Mouse (Mus musculus): ENCODE results near the gene Chd3. TPM values are rescaled to one million over a fixed set of nuclear protein-coding genes. Genes with fewer than 3 reads are reported as not detected.
A peak's percentile ranks its signal among the peaks of the same experiment; 100 is the strongest.

The Chd3 gene
- polyA plus RNA-seq, 1 experiment from 2014 or later, result 41.7 TPM

GRCm38 (mm10) chr11:69411073-69411535 is 41.9 kb upstream of the Chd3 start:
- H3K36me3 ChIP-seq, result peaks cover 38% of the 10 kb centered on the region
- no peaks in the 10 kb centered on the region for H3K9me3 ChIP-seq (replicated peaks)
- H3K27ac ChIP-seq (replicated peaks), result peak overlapping the region; percentile 99
- DNase-seq (ENCODE audit: low spot score), result peak; percentile 97
- under 1% methylated on average over 26 of the region's 26 CpGs for WGBS
- H3K4me1 ChIP-seq, result peaks cover 90% of the 10 kb centered on the region
- H3K27me3 ChIP-seq (ENCODE audit: low read depth, poor library complexity, severe bottlenecking), result no peaks in the 10 kb centered on the region
- H3K4me3 ChIP-seq, result peak overlapping the region; percentile 93

GRCm38 (mm10) chr11:69410310-69411072 is 41.3 kb upstream of the Chd3 start:
- Histone ChIP-seq H3K27me3 (ENCODE audit: low read depth, poor library complexity, severe bottlenecking) (no peaks in the 10 kb centered on the region), H3K4me1 (peaks cover 85% of the 10 kb centered on the region), H3K27ac (replicated peaks) (peak overlapping the region; percentile 99), H3K9me3 (replicated peaks) (no peaks in the 10 kb centered on the region), H3K4me3 (peak overlapping the region; percentile 93), H3K36me3 (peaks cover 44% of the 10 kb centered on the region)
- 1% methylated on average over 41 of the region's 41 CpGs for WGBS
- DNase-seq (ENCODE audit: low spot score), result peak; percentile 41

GRCm38 (mm10) chr11:69410045-69410309 is 40.8 kb upstream of the Chd3 start:
- Histone ChIP-seq H3K27me3 (ENCODE audit: low read depth, poor library complexity, severe bottlenecking) (no peaks in the 10 kb centered on the region), H3K27ac (replicated peaks) (peak overlapping the region; percentile 99), H3K9me3 (replicated peaks) (no peaks in the 10 kb centered on the region), H3K4me1 (peaks cover 79% of the 10 kb centered on the region), H3K36me3 (peaks cover 49% of the 10 kb centered on the region), H3K4me3 (peak overlapping the region; percentile 93)
- DNase-seq (ENCODE audit: low spot score), result no peak
- under 1% methylated on average over 18 of the region's 18 CpGs for WGBS

GRCm38 (mm10) chr11:69409378-69410044 is 40.3 kb upstream of the Chd3 start:
- Histone ChIP-seq H3K4me3 (peak overlapping the region; percentile 93), H3K27ac (replicated peaks) (peak overlapping the region; percentile 99), H3K27me3 (ENCODE audit: low read depth, poor library complexity, severe bottlenecking) (no peaks in the 10 kb centered on the region), H3K4me1 (peaks cover 75% of the 10 kb centered on the region), H3K9me3 (replicated peaks) (no peaks in the 10 kb centered on the region), H3K36me3 (peaks cover 54% of the 10 kb centered on the region)
- peak; percentile 90 for DNase-seq (ENCODE audit: low spot score)
- WGBS, result under 1% methylated on average over 41 of the region's 46 CpGs

GRCm38 (mm10) chr11:69408541-69409377 is 39.6 kb upstream of the Chd3 start:
- under 1% methylated on average over 33 of the region's 33 CpGs for WGBS
- peak overlapping the region; percentile 99 for H3K27ac ChIP-seq (replicated peaks)
- H3K36me3 ChIP-seq, result peaks cover 61% of the 10 kb centered on the region
- H3K4me3 ChIP-seq, result peak overlapping the region; percentile 93
- peak; percentile 84 for DNase-seq (ENCODE audit: low spot score)
- no peaks in the 10 kb centered on the region for H3K9me3 ChIP-seq (replicated peaks)
- peaks cover 67% of the 10 kb centered on the region for H3K4me1 ChIP-seq
- H3K27me3 ChIP-seq (ENCODE audit: low read depth, poor library complexity, severe bottlenecking), result no peaks in the 10 kb centered on the region

- H3K9me3 ChIP-seq (replicated peaks), result no peaks in the 10 kb centered on the region
- no peak overlapping the region for H3K27ac ChIP-seq (replicated peaks)
- 91% methylated on average over 4 of the region's 4 CpGs for WGBS
- peaks cover 56% of the 10 kb centered on the region for H3K4me1 ChIP-seq
- H3K27me3 ChIP-seq (ENCODE audit: low read depth, poor library complexity, severe bottlenecking), result no peaks in the 10 kb centered on the region
- H3K36me3 ChIP-seq, result peaks cover 61% of the 10 kb centered on the region
- DNase-seq (ENCODE audit: low spot score), result no peak
- H3K4me3 ChIP-seq, result peak overlapping the region; percentile 93
Observed at GRCm38 (mm10) chr11:69407724-69408004, 38.5 kb upstream of the Chd3 start.

- DNase-seq (ENCODE audit: low spot score), result no peak
- H3K36me3 ChIP-seq, result peaks cover 63% of the 10 kb centered on the region
- 91% methylated on average over 16 of the region's 16 CpGs for WGBS
Observed at GRCm38 (mm10) chr11:69406867-69407723, 37.9 kb upstream of the Chd3 start.

GRCm38 (mm10) chr11:69406282-69406681 is 37.1 kb upstream of the Chd3 start:
- Histone ChIP-seq H3K27ac (replicated peaks) (no peak overlapping the region; the same call in 1 of the 2 replicates), H3K4me3 (peak overlapping the region; percentile 10), H3K27me3 (ENCODE audit: low read depth, poor library complexity, severe bottlenecking) (peaks cover 4% of the 10 kb centered on the region), H3K36me3 (peaks cover 71% of the 10 kb centered on the region), H3K4me1 (peaks cover 49% of the 10 kb centered on the region), H3K9me3 (replicated peaks) (no peaks in the 10 kb centered on the region)
- 87% methylated on average over 19 of the region's 19 CpGs for WGBS
- no peak for DNase-seq (ENCODE audit: low spot score)

More at GRCm38 (mm10) chr11:69406867-69407723, 37.9 kb upstream of the Chd3 start:
- Histone ChIP-seq H3K27ac (replicated peaks) (no peak overlapping the region), H3K9me3 (replicated peaks) (no peaks in the 10 kb centered on the region), H3K27me3 (ENCODE audit: low read depth, poor library complexity, severe bottlenecking) (no peaks in the 10 kb centered on the region; the same call in 1 of the 2 replicates), H3K4me3 (peak overlapping the region; percentile 93; the same call in 1 of the 2 replicates), H3K4me1 (peaks cover 51% of the 10 kb centered on the region)

GRCm38 (mm10) chr11:69405397-69406200 is 36.4 kb upstream of the Chd3 start:
- 93% methylated on average over 24 of the region's 24 CpGs for WGBS

GRCm38 (mm10) chr11:69404595-69405396 is 35.6 kb upstream of the Chd3 start:
- H3K36me3 ChIP-seq, result peaks cover 86% of the 10 kb centered on the region

More at GRCm38 (mm10) chr11:69405397-69406200, 36.4 kb upstream of the Chd3 start:
- Histone ChIP-seq H3K36me3 (peaks cover 78% of the 10 kb centered on the region), H3K9me3 (replicated peaks) (no peaks in the 10 kb centered on the region), H3K27ac (replicated peaks) (no peak overlapping the region; the same call in 1 of the 2 replicates), H3K4me3 (peak overlapping the region; percentile 10; the same call in 1 of the 2 replicates), H3K4me1 (peaks cover 48% of the 10 kb centered on the region), H3K27me3 (ENCODE audit: low read depth, poor library complexity, severe bottlenecking) (peaks cover 10% of the 10 kb centered on the region)
- DNase-seq (ENCODE audit: low spot score), result no peak

More at GRCm38 (mm10) chr11:69404595-69405396, 35.6 kb upstream of the Chd3 start:
- Histone ChIP-seq H3K4me3 (0 out of 2 replicates have a peak overlapping the region, but pooled peaks have one; percentile 14), H3K4me1 (peaks cover 48% of the 10 kb centered on the region), H3K27ac (replicated peaks) (no peak overlapping the region), H3K9me3 (replicated peaks) (no peaks in the 10 kb centered on the region), H3K27me3 (ENCODE audit: low read depth, poor library complexity, severe bottlenecking) (peaks cover 18% of the 10 kb centered on the region)
- no peak for DNase-seq (ENCODE audit: low spot score)
- WGBS, result 95% methylated on average over 24 of the region's 24 CpGs
